Mouse (Mus musculus) hindbrain, embryonic 11.5 days (tissue): ENCODE data around the gene Cbx7. TPM values are rescaled to one million over a fixed set of nuclear protein-coding genes. Genes with fewer than 3 reads are reported as not detected.

Source experiments
- ATAC-seq: fragments of 200-750 bp; cut with Nextera tagmentation; 2 replicates; pipeline ENCODE4 v1.8.0; 2017; ENCODE audit warnings: mild to moderate bottlenecking, moderate TSS enrichment, moderate library complexity; ENCODE audit not compliant: low FRiP score
- DNase-seq: peaks from one replicate; pipeline ENCODE4 v3.0.0-alpha.2; 2015; ENCODE audit warnings: low spot score
- H3K27ac ChIP-seq: fragments of 300-500 bp; sonication (generic); 2 replicates; pipeline ENCODE4 v1.5.1; 2014; ENCODE audit warnings: mild to moderate bottlenecking, low read depth, low read length
- H3K27me3 ChIP-seq: fragments of 300-500 bp; sonication (generic); 2 replicates; pipeline ENCODE4 v1.6.1; 2014; ENCODE audit warnings: mild to moderate bottlenecking, low read length, moderate library complexity, mixed read lengths; ENCODE audit not compliant: control insufficient read depth, insufficient read depth
- H3K36me3 ChIP-seq: fragments of 300-500 bp; sonication (generic); 2 replicates; pipeline ENCODE4 v1.6.1; 2014; ENCODE audit warnings: mild to moderate bottlenecking, low read length, moderate library complexity, mixed read lengths; ENCODE audit not compliant: control insufficient read depth, insufficient read depth
- H3K4me1 ChIP-seq: fragments of 300-500 bp; sonication (generic); replicated peaks from 2 replicates; pipeline ENCODE4 v1.6.1; 2014; ENCODE audit warnings: low read length, mixed read lengths; ENCODE audit not compliant: control insufficient read depth, insufficient read depth
- H3K4me2 ChIP-seq: fragments of 300-500 bp; sonication (generic); replicated peaks from 2 replicates; pipeline ENCODE4 v1.6.1; 2014; ENCODE audit warnings: mild to moderate bottlenecking, low read depth, low read length
- H3K4me3 ChIP-seq: fragments of 300-500 bp; sonication (generic); 2 replicates; pipeline ENCODE4 v1.5.1; 2014; ENCODE audit warnings: low read depth, low read length
- H3K9ac ChIP-seq: fragments of 300-500 bp; sonication (generic); 2 replicates; pipeline ENCODE4 v1.6.1; 2014; ENCODE audit warnings: low read depth, low read length
- H3K9me3 ChIP-seq: fragments of 300-500 bp; sonication (generic); 2 replicates; pipeline ENCODE4 v1.6.1; 2016; ENCODE audit warnings: low read length; ENCODE audit not compliant: control insufficient read depth
- WGBS: fragments of 180-500 bp; shearing (Covaris S2); extraction: QIAGEN DNeasy Blood & Tissue Kit; methylation state at CpG from one replicate; pipeline ENCODE4 v1.1.7; 2014; 5-methylcytosine and 5-hydroxymethylcytosine counted together
- polyA plus RNA-seq: library from polyadenylated mRNA; unstranded; fragments of >200 nt; fragmentation: Nextera tagmentation; extraction: Ambion mirVana; gene quantifications from 2 replicates; pipeline ENCODE4 v1.2.1, GENCODE M21; 2014

Gene Cbx7
- polyA plus RNA-seq, 1 experiment from 2014 or later: 1.7 TPM

DNA sequence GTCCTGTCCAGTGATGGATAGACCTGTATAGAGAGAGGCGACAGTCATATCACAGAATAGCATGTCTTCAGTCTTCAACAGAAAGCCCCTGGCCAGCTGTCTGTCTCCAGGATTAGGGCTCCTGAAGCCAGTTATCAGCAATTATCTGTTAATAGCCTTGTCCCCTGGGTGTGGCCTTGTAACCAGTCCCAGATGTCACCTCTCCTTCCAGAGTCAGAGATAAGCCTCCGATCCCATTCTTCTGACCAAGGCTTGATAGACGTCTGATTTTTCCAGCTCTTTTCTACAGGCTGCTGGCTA is 77.1 kb downstream of the Cbx7 start:
- peaks cover 7% of the 10 kb centered on the region; the same call in 1 of the 2 replicates for H3K4me1 ChIP-seq
- no peak for ATAC-seq
- no peak overlapping the region for H3K4me2 ChIP-seq
- H3K9me3 ChIP-seq: no peaks in the 10 kb centered on the region
- DNase-seq: no peak
- H3K4me3 ChIP-seq: no peak overlapping the region
- H3K9ac ChIP-seq: no peak overlapping the region
- H3K36me3 ChIP-seq: no peaks in the 10 kb centered on the region
- 0 out of 2 replicates have a peak, but pooled peaks cover 5% of the 10 kb centered on the region for H3K27me3 ChIP-seq
- H3K27ac ChIP-seq: no peak overlapping the region
- 80% methylated on average over 3 of the region's 3 CpGs for WGBS

DNA sequence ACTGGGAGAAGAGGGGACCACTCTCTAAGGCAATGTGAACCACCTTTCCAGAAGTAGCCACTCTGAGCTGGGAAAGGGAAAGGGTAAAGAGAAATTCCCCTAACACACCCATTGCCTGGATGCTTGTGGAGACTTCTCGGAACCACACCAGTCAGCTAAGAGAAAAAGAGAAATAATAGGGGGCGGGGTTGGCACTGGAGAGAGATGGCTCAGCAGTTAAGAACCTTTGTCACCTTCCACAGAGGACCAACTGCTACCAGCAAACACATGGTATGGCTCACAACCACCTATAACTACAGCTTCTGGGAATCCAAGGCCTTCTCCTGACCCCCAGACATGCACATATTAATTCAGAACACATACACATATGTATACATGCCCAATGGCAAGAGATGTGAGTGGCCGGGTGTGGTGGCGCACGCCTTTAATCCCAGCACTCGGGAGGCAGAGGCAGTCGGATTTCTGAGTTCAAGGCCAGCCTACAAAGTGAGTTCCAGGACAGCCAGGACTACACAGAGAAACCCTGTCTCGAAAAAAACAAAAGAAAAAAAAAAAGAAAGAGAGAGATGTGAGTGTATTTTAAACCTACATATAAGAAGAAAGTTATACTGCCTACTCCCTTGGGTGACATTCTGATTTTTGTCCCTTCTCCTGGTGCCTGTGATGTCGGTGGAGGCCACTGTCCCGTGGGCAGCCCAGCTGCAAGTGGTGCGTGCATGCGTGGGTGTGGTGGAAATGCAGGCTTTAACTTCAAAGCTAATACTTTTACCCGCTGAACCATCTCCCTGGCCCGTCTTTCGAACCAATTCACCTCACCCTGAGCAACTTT is 77.7 kb downstream of the Cbx7 start:
- Histone ChIP-seq H3K9ac (no peak overlapping the region), H3K27ac (no peak overlapping the region), H3K36me3 (no peaks in the 10 kb centered on the region), H3K4me2 (no peak overlapping the region), H3K4me1 (peaks cover 7% of the 10 kb centered on the region; the same call in 1 of the 2 replicates), H3K4me3 (no peak overlapping the region), H3K27me3 (0 out of 2 replicates have a peak, but pooled peaks cover 5% of the 10 kb centered on the region), H3K9me3 (no peaks in the 10 kb centered on the region)
- WGBS: 78% methylated on average over 15 of the region's 15 CpGs
- ATAC-seq (no peak), DNase-seq (no peak)

GRCm38 (mm10) chr15:79892213-79892541 is 78.7 kb downstream of the Cbx7 start:
- no peak overlapping the region for H3K27ac ChIP-seq
- H3K27me3 ChIP-seq: 0 out of 2 replicates have a peak, but pooled peaks cover 5% of the 10 kb centered on the region
- 1% methylated on average over 12 of the region's 12 CpGs for WGBS
- H3K4me3 ChIP-seq: peak overlapping the region; percentile 27
- DNase-seq (peak; percentile 51), ATAC-seq (no peak)
- no peaks in the 10 kb centered on the region for H3K36me3 ChIP-seq
- H3K9ac ChIP-seq: peak overlapping the region; percentile 55; the same call in 1 of the 2 replicates
- peak overlapping the region; percentile 34 for H3K4me2 ChIP-seq
- H3K4me1 ChIP-seq: peaks cover 7% of the 10 kb centered on the region; the same call in 1 of the 2 replicates
- no peaks in the 10 kb centered on the region for H3K9me3 ChIP-seq

DNA sequence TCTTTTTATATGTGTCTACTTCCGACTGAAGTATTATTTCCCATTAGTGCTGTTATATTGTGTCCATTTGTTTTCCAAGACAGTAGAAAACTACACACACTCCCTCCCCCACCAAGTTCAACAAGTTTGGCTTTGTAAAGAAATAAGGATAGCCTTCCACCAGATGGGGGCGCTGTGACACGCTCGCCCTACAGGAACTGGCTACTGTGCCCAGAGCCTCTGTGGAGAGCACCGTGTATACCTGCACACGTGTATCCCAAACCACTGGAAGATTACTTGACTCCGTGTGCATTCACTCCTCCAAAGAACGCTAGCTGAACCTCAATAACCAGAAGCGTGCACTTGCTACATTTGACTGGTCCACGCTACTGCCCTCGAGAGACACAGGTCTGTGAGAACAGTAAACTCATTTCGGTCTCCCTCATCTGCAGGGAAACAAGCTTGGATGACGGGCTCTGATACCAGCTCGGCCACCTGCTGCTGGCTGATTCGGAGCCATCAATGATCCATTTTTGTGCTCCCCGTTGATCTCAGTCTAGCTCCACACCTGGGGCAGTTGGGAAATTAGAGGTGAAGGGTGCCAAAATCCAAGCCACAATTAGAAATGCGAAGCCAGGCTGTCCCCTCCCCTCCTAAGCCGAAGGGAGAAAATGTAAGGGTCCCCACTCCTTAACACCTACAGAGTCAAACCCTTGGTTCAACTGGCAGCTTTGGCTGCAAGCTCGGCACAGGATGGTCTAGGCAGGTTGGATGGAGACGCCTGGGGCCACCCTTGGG is 79.3 kb downstream of the Cbx7 start, which contains the start of gene Apobec3:
Gene Apobec3, plus strand, starts transcription at position 224 of the 777 bp plus-strand sequence.
- ATAC-seq: no peak
- WGBS: 4% methylated on average over 20 of the region's 20 CpGs
- peak within 1 kb of the TSS; percentile 55; the same call in 1 of the 2 replicates for H3K9ac ChIP-seq
- H3K36me3 ChIP-seq: no peaks in the 10 kb centered on the region
- H3K4me2 ChIP-seq: peak within 1 kb of the TSS; percentile 34
- DNase-seq: peak; percentile 82
- H3K4me1 ChIP-seq: peaks cover 7% of the 10 kb centered on the region; the same call in 1 of the 2 replicates
- peak within 1 kb of the TSS; percentile 27 for H3K4me3 ChIP-seq
- H3K27me3 ChIP-seq: 0 out of 2 replicates have a peak, but pooled peaks cover 5% of the 10 kb centered on the region
- H3K27ac ChIP-seq: no peak within 1 kb of the TSS
- no peaks in the 10 kb centered on the region for H3K9me3 ChIP-seq

- no peak for DNase-seq
- 86% methylated on average over 5 of the region's 5 CpGs for WGBS
These were observed 86.1 kb downstream of the Cbx7 start for GRCm38 (mm10) chr15:79884820-79885219.

DNA sequence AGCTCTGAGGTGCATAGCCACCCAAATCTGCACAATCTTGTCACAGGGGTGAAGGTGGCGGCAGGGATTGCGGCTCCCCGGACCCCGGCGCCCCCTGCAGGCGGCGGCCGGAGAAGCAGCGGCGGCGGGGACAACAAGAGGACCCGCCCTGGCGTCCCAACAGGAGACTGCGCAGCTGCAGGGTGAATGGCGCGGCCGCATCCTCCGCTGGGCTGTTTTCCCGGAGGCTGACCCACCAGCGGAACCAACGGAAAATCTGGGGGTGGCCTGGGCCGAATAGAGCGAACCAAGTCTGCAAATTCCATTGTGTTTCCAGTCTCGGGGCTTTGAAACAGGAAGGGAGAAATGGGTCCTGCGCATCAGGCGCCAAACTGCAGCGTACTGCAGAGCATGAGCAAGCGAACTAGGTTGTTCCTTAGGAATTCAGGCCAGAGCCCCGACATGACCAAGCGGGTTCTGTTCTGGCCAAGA is 87.5 kb downstream of the Cbx7 start:
- under 1% methylated on average over 30 of the region's 30 CpGs for WGBS
- peak; percentile 97 for DNase-seq
- peak; percentile 92 for ATAC-seq

More at GRCm38 (mm10) chr15:79884820-79885219, 86.1 kb downstream of the Cbx7 start:
- Histone ChIP-seq H3K27me3 (no peaks in the 10 kb centered on the region), H3K9ac (no peak overlapping the region), H3K4me3 (no peak overlapping the region), H3K27ac (no peak overlapping the region), H3K9me3 (no peaks in the 10 kb centered on the region), H3K4me1 (no peaks in the 10 kb centered on the region), H3K36me3 (no peaks in the 10 kb centered on the region), H3K4me2 (no peak overlapping the region)
- ATAC-seq: no peak

DNA sequence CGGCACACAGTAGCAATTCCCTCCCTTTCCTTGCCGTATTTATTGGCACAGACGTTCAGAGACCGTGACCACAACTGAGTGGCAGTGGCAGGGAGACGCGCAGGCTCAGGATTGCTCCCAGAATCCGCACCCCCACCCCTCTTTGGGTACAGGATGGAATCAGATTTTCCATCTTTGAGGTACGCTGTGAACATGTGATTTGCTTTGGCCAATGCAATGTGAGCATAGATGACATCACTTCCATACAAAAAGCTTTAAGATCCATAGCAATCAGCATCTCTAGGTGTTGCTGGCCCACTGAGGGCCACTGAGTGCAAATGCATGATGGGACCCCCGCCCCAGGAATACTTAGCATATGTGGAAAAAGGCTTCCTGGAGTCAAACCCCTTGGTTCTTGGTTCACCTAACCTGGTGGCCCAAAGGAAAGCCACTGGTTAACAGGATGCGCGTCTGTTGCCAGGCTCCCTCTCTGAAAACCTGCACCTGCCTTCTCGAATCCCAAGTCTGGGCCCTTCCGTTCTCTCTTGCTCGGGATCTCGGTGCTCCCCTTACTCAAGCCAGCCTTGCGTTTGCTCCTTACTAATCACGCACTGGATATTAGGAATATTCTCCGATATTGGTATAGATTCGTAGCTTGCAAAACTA is 88.2 kb downstream of the Cbx7 start:
- 30% methylated on average over 19 of the region's 19 CpGs for WGBS
- no peaks in the 10 kb centered on the region for H3K27me3 ChIP-seq
- H3K9ac ChIP-seq: peak overlapping the region; percentile 69
- H3K4me2 ChIP-seq: peak overlapping the region; percentile 52
- H3K9me3 ChIP-seq: no peaks in the 10 kb centered on the region
- peak; percentile 46 for ATAC-seq
- 0 out of 2 replicates have a peak overlapping the region, but pooled peaks have one; percentile 78 for H3K27ac ChIP-seq
- DNase-seq: no peak
- peak overlapping the region; percentile 37; the same call in 1 of the 2 replicates for H3K4me3 ChIP-seq
- H3K36me3 ChIP-seq: no peaks in the 10 kb centered on the region
- H3K4me1 ChIP-seq: no peaks in the 10 kb centered on the region

More for the DNA sequence above, 87.5 kb downstream of the Cbx7 start:
- Histone ChIP-seq H3K4me3 (peak overlapping the region; percentile 37), H3K36me3 (no peaks in the 10 kb centered on the region), H3K27ac (peak overlapping the region; percentile 78), H3K4me1 (no peaks in the 10 kb centered on the region), H3K9ac (peak overlapping the region; percentile 69), H3K27me3 (no peaks in the 10 kb centered on the region), H3K4me2 (peak overlapping the region; percentile 52), H3K9me3 (no peaks in the 10 kb centered on the region)

GRCm38 (mm10) chr15:79880477-79880876 is 90.4 kb downstream of the Cbx7 start:
- H3K4me1 ChIP-seq: no peaks in the 10 kb centered on the region
- no peak for ATAC-seq
- DNase-seq: no peak

More at GRCm38 (mm10) chr15:79880477-79880876, 90.4 kb downstream of the Cbx7 start:
- Histone ChIP-seq H3K36me3 (no peaks in the 10 kb centered on the region), H3K27me3 (no peaks in the 10 kb centered on the region), H3K4me3 (no peak overlapping the region), H3K4me2 (no peak overlapping the region), H3K9ac (no peak overlapping the region), H3K27ac (no peak overlapping the region), H3K9me3 (no peaks in the 10 kb centered on the region)
- WGBS: 82% methylated on average over 3 of the region's 3 CpGs
